Mouse (Mus musculus) cerebellum, adult 11-12 months (tissue): ENCODE results near the gene Fbxo46.
"Not testable (repeated sequence)": the region's sequence is repeated elsewhere in the genome, so short reads cannot be mapped to it uniquely, and the experiment has no call there.

Source experiments
- DNase-seq: peaks from one replicate; pipeline ENCODE4 v3.0.0; 2022

Fbxo46 gene

DNA sequence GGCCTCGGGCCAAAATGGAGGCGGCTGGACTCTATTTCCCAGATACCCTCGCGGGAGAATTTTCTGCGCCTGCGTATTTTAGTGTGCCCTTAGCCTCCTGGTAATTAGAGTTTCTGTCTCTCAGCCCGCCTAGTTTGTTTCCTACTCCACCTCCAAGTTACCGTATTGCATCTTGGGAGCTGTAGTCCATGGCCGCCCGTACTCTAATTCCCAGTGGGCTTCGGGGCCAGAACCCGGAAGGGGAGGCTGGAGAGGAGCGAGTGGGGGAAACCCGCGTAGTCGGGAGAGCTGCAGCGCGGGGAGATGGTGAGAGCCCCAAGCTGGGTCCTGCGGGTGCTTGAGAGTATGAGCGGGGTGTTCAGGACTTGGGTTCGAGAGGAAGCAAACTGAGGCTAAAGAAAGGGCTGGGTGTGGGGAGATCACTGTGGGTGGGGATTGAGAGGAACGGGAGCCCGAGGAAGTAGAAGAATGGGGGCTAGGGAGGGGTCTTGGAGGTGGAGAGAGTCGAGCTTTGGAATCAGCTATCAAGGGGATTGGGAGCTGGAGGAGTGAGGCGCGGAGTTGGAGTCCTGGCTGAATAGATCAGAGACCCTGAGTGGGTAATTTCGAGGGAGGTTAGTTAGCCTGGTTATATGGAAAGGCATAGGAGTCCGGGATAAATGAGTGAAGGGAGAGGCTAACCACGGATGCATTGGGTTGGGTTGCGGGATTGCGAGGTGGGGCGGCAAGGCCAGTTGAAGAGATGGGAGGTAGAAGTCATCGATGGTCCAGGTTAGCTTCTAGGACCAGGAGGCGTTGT is at the start of gene Fbxo46:
Gene Fbxo46 (plus strand): TSS at position 229 of the 799 bp plus-strand sequence.
- DNase-seq, result peak; percentile 95

DNA sequence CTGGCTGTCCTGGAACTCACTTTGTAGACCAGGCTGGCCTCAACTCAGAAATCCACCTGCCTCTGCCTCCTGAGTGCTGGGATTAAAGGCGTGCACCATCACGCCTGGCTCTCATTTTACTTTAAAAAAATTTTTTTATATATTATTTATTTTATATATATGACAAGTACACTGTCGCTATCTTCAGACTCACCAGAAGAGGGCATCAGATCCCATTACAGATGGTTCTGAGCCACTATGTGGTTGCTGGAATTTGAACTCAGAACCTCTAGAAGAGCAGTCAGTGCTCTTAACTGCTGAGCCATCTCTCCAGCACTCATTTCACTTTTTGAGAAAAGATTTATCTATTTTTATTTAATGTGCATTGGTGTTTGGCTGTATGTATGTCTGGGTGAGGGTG is 48.6 kb upstream of the Fbxo46 start:
- DNase-seq, result not testable (repeated sequence)

DNA sequence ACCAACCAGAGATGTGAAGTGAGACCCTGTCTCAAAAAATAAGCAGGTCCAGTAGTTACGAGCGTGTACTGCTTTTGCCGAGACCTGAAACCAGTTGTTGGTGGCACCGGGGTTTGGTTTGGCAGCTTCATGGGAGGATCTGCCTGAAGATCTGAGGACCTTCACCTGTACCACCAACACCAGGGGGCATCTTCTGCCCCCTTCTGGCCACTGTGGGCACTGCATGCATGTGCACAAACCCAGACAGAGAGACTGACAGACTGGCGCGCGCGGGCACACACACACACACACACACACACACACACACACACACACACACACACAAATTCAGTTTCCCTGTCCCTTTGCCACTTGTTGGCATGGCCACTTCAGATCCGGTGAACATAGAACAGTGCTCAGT is 46.2 kb upstream of the Fbxo46 start:
- peak; percentile 39 for DNase-seq

DNA sequence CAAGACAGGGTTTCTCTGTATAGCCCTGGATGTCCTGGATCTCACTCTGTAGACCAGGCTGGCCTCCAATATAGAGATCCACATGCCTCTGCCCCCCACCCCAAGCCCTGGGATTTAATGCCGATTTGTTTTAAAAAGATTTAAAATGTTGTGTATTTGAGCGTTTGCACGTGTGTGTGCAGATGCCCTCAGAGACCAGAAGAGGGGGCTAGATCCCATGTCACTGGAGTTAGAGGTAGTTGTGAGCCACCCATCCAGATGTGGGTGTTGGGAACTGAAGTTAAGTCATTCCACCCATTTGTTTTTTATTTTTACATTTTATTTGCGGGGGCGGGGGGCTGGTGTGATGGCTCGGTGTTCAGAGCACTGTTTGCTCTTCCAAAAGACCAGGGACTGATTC is 45.2 kb upstream of the Fbxo46 start:
- no peak for DNase-seq

DNA sequence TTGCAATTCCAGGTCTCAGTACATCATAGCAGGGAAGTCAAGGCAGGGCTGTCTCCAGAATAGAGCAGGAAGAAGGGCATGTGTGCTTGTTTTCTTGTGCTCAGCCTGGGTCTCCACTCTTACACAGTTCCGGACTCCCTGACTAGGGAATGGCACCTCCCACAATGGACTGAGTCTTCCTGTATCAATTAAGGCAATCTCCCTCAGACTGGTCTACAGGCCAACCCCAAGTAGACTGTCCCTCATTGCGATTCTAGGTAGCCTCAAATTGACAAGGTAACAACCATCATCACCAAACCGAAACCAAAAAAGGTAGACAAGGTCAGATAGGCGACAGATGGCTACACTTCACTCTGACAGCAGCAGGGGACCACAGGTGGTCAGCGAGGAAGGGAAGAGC is 44.4 kb upstream of the Fbxo46 start:
- no peak for DNase-seq

DNA sequence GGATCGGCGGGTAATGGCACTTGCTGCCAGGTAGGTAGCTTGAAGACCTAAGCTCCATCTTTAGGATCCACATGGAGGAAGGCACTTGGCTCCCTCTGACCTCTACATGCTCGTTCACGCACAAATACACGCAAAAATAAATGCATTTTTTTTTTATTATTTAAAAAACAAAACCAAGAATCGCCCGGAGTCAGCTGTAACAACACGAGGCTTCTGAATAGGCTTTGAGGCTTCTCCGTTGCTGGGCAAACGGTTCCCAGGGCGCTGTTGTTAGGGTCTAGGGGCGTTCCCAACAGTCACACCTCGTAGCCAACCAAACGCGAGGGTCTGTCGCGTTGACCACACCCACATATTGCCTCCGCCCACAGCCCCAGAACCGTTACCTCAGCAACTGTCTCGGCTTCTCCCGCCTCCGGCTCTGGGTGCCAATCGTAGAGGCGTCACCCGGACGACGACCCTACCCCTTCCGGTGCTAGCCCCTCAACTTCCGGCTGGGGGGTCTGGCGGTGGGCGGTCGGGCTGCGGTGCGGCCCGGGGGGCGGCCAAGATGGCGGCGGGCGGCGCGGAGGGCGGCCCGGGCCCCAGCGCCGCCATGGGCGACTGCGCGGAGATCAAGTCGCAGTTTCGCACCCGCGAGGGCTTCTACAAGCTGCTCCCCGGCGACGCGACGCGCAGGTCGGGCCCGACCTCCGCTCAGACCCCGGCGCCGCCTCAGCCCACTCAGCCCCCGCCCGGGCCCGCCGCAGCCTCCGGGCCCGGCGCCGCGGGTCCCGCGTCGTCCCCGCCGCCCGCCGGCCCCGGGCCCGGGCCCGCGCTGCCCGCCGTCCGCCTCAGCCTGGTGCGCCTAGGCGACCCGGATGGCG is 43.7 kb upstream of the Fbxo46 start, which contains the start of gene Dmwd:
Gene Dmwd (plus strand): TSS at position 505 of the 863 bp plus-strand sequence.
- DNase-seq, result peak; percentile 93

DNA sequence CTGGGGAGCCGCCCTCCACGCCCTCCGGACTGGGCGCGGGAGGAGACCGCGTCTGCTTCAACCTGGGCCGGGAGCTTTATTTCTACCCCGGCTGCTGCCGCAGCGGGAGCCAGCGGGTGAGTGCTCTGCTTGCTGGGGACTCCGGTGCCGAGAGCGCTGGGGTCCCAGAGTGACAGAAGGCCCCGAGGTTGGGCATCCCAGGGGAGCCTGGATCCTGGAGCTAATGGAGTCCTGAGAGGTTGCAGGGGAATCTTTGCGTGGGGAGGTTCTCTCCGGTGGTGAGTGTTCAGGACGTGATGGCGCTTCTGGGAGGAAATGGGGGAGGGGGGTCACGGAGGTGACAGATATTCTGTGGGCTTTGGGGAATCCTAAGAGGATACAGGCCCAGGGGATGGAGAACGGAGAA is 43.1 kb upstream of the Fbxo46 start:
- DNase-seq, result no peak

DNA sequence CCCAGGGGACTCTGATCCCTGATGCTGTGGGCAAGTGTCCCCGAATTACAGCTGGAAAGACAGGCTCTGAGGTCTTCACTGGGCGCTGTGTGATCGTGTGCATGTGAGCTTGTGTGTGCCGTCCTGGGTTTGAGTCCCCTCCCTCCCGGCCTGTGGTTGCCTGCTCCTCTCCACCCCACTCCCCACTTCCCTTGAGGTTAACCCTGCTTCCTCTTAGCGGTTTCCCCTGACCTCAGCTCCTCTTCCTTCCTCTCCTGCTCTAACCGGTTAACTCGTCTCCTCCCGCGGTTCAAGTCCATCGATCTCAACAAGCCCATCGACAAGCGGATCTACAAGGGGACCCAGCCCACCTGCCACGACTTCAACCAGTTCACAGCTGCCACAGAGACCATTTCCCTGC is 41.9 kb upstream of the Fbxo46 start:
- DNase-seq, result no peak

DNA sequence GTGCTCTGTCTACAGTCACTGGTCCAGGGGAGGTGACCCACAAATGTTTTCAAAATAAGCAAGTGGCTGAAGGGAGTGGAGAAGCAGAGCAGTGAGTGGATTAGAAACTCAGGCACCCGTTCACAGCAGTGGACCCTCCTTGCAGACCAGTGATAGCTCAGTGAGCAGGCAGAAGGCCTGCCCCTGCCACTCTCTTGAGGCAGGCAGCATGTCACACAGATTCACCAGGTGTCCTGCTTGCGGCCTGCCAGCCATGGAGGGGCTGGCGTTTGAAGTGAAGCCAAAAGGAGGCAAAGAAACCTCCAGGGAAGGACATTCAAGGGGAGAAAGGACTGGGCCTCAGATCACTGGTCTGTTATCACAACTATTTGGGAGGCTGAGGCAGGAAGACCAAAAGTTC is 40.9 kb upstream of the Fbxo46 start:
- no peak for DNase-seq

DNA sequence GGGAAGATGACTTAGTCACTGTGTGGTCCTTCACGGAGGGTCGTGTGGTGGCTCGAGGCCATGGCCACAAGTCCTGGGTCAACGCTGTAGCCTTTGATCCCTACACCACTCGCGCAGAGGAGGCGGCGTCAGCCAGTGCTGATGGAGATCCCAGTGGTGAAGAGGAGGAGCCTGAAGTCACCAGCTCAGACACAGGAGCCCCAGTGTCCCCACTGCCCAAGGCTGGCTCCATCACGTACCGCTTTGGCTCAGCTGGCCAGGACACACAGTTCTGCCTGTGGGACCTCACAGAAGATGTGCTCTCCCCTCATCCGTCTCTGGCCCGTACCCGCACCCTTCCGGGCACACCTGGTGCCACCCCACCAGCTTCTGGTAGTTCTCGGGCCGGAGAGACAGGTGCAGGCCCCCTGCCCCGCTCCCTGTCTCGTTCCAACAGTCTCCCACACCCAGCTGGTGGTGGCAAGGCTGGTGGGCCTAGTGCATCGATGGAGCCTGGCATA is 39.2 kb upstream of the Fbxo46 start:
- DNase-seq, result no peak

DNA sequence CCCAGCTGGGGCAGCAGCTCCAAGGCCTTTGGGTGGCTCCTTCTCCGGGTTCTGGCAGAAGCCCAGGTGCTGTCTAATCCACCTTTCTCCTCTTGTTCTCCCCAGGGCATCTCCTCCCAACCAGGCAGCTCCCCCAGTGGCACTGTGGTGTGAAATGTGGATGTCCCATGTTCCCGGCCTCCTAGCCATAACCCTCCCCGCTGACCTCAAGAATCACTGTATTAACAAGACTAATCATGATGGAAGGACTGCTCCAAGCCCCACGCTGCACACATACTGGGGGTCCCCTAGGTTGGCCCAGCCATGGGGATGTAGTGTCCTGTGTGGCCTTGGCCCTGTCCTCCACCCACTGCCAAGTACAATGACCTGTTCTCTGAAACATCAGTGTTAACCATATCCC is 37.5 kb upstream of the Fbxo46 start:
- no peak for DNase-seq

DNA sequence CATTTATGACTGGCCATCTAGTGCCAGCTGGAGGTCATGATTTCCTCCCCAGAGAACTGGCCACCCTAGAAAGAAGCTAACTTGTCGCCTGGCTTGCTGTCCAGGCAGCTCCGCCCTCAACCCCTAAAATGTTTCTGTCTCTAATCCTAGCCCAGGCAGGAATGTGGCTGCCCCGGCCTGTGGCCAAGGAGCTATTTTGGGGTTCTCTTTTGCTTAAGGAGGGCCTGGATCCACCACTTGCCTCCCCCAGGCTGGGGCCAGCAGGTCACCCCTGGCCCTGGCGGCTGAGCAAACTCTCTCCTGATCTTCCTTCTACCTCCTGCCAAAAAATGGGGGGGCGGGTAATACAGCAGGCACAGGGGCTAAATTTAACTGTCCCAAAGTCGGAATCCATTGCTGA is 36.6 kb upstream of the Fbxo46 start:
- no peak for DNase-seq

DNA sequence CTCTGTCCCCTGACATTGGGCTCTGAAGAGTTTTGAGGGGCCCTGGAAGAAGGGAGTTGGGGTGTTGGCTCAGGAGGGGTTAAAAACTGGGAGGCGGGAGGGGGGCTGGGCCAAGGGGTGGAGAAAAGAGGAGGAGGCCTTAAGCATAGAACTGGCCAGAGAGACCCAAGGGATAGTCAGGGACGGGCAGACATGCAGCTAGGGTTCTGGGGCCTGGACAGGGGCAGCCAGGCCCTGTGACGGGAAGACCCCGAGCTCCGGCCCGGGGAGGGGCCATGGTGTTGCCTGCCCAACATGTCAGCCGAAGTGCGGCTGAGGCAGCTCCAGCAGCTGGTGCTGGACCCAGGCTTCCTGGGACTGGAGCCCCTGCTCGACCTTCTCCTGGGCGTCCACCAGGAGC is 36.0 kb upstream of the Fbxo46 start, which contains the start of gene Dmpk:
Gene Dmpk (plus strand): TSS at position 149 of the 400 bp plus-strand sequence.
- DNase-seq, result no peak

DNA sequence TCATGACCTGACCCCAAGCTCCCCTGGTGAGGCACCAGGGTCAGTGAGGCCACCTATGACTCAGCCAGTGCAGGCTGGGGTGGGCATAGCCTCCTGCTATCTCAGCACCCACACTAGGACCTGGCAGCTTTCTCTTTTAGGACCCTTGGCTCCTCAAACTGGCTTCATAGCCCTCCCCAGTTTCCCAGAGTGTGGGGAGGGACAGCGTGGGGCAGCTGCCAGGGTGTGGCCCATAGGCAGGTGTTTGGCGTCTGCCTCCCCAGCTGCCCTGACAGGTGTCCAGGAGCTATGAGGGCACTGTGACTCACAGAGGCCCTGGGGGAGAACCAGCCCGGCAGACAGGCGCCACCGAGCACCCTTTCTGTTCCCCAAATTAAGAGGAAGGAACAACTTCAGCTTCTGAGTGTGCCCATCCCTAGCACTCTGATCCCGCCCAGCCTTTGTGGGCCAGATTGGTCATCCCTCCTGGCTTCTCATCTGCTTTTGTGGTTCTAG is 35.3 kb upstream of the Fbxo46 start:
- no peak for DNase-seq

DNA sequence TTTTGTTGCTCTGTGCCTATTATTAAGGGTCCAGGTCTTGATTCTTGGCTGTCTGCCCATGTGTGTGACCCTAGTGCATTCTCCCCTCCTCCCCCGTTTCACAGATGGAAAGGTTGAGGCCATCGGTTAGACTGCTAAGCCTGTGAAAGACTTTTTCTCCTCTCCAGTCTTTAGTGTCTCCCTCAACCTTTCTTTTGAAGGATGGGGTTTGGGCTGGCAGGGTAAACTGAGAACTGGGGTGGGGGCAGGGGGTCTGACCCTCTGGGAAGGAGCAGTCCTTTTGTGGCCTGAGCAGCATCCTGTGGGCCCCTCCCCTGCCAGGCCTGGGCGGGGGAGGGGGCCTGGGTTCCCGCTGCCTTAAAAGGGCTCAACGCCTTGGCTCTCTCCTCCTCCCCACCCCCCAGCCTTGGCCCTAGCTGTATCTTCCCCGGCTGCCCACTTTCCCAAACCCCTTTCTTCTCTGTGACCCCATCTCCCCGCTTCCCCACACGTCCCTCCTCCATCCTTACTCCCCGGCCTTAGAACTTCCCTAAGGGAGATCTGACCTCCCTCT is 34.7 kb upstream of the Fbxo46 start:
- DNase-seq, result no peak

DNA sequence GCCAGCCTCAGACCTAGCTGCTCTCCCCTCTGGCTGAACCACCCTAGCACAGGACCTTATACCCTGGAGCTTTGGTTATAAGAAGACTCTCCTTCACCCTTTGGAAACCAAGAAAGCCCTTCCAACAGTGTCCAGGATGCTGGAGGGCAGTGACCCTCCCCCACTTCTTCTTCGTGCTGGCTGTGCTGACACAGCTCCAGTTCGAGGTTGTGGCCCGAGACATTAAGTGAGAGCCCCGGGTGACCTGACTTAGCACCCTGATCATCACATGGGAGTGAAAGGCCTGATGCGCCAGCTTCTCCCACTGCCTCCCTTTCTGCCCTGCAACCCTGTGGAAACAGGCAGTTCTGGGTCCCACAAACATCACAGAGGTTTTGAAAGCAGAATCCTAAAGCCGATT is 34.2 kb upstream of the Fbxo46 start:
- DNase-seq, result no peak

DNA sequence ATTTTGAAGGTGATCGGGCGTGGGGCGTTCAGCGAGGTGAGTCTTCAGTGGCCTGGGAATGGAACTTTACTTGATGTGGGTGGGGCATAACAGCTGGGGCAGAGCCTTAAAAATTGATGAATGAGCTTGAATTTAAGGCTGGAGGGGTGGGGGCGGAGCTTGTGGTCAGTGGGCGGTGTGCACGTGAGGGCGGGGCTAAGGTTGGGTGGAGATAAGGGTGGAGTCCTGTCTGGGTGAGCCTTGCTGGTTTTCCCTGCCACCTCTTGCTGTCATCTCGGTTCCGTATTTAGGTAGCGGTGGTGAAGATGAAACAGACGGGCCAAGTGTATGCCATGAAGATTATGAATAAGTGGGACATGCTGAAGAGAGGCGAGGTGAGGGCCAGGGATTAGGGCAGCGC is 33.6 kb upstream of the Fbxo46 start:
- DNase-seq, result no peak

DNA sequence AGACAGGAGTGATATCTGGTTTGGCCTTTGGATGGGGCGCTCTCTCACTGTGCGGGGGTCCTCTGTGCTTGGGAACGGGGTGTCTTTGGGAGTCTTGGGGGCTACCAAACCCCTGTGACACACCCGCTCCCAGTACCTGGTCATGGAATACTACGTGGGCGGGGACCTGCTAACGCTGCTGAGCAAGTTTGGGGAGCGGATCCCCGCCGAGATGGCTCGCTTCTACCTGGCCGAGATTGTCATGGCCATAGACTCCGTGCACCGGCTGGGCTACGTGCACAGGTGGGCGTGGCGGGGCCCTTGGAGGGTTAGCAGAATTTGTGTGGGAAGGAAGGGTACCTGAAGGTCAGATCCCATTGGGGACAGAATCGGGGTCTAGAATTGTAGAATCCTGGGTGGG is 32.9 kb upstream of the Fbxo46 start:
- DNase-seq, result no peak

DNA sequence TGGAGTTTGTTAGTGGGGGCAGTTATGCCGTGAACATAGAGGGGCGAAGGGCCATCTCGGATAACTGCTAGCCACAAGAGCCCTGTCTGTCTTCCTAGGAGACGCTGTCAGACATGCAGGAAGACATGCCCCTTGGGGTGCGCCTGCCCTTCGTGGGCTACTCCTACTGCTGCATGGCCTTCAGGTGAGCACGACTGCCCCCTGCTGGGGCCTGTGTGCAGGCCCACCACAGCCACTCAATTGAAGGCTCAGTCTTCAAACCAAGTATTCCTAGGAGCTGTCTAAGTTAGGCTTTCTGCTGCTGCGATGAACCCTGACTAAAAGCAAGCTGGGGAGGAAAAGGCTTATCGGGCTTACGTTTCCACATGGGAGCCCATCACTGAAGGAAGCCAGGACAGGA is 30.8 kb upstream of the Fbxo46 start:
- no peak for DNase-seq

DNA sequence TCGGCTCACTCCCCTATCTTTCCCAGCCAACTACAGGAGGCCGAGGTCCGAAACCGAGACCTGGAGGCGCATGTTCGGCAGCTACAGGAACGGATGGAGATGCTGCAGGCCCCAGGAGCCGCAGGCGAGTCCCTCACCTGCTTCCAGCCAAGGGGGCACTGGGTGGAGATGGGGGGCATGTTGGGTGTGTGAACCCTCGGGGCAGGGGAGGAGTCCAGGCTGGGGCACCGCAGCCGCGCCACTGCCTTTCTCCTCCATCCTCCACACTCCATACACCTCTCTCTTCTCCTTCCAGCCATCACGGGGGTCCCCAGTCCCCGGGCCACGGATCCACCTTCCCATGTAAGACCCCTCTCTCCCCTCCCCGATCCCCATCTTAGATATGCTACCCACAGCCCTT is 27.7 kb upstream of the Fbxo46 start:
- no peak for DNase-seq

DNA sequence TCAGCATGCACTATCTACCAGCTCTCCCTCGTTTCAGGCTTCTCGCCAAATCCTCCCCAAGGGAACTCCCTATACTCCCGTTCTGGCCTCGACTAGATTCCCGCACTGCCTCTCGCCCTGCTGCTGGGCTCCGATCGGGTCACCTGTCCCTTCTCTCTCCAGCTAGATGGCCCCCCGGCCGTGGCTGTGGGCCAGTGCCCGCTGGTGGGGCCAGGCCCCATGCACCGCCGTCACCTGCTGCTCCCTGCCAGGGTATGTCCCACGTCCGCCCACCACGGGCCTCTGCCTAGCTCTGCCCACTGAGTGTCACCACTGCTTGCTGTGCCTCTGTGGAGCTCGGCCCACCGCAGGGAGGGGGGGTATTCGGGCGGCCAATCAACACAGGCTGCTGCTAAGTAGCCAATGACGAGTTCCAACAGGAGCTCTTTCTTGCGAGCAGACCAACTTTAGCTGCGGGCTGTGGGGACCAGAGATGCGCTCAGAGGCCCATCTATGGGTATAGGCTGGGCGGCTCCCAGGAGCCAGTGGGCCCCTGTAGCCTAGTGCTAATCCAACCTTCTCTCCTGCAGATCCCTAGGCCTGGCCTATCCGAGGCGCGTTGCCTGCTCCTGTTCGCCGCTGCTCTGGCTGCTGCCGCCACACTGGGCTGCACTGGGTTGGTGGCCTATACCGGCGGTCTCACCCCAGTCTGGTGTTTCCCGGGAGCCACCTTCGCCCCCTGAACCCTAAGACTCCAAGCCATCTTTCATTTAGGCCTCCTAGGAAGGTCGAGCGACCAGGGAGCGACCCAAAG is 27.1 kb upstream of the Fbxo46 start:
- no peak for DNase-seq

DNA sequence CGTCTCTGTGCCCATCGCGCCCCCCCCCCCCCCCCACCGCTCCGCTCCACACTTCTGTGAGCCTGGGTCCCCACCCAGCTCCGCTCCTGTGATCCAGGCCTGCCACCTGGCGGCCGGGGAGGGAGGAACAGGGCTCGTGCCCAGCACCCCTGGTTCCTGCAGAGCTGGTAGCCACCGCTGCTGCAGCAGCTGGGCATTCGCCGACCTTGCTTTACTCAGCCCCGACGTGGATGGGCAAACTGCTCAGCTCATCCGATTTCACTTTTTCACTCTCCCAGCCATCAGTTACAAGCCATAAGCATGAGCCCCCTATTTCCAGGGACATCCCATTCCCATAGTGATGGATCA is 26.5 kb upstream of the Fbxo46 start:
- DNase-seq, result no peak
